Mouse (Mus musculus) forebrain, embryonic 15.5 days (tissue): ENCODE data around the gene Fads6. TPM values are rescaled to one million over a fixed set of nuclear protein-coding genes. Genes with fewer than 3 reads are reported as not detected.

Experiments used
- ATAC-seq: fragments of 200-750 bp; cut with Nextera tagmentation; replicated peaks from 2 replicates; pipeline ENCODE4 v1.8.0; 2017; ENCODE audit warnings: mild to moderate bottlenecking, moderate TSS enrichment, moderate library complexity
- H3K27ac ChIP-seq: fragments of 300-500 bp; sonication (generic); replicated peaks from 2 replicates; pipeline ENCODE4 v1.5.1; 2015; ENCODE audit warnings: mild to moderate bottlenecking, inconsistent platforms
- H3K27me3 ChIP-seq: fragments of 300-500 bp; sonication (generic); 2 replicates; pipeline ENCODE4 v1.6.1; 2015; ENCODE audit warnings: inconsistent platforms
- H3K36me3 ChIP-seq: fragments of 300-500 bp; sonication (generic); 2 replicates; pipeline ENCODE4 v1.6.1; 2015; ENCODE audit warnings: mild to moderate bottlenecking, inconsistent platforms
- H3K4me1 ChIP-seq: fragments of 300-500 bp; sonication (generic); 2 replicates; pipeline ENCODE4 v1.6.1; 2015; ENCODE audit warnings: inconsistent platforms
- H3K4me2 ChIP-seq: fragments of 300-500 bp; sonication (generic); replicated peaks from 2 replicates; pipeline ENCODE4 v1.6.1; 2015; ENCODE audit warnings: mild to moderate bottlenecking, inconsistent platforms
- H3K4me3 ChIP-seq: fragments of 300-500 bp; sonication (generic); 2 replicates; pipeline ENCODE4 v1.5.1; 2015; ENCODE audit warnings: mild to moderate bottlenecking, inconsistent platforms
- H3K9ac ChIP-seq: fragments of 300-500 bp; sonication (generic); replicated peaks from 2 replicates; pipeline ENCODE4 v1.6.1; 2015; ENCODE audit warnings: mild to moderate bottlenecking, inconsistent platforms
- H3K9me3 ChIP-seq: fragments of 300-500 bp; sonication (generic); 2 replicates; pipeline ENCODE4 v1.6.1; 2016; ENCODE audit warnings: inconsistent platforms
- WGBS: fragments of 180-500 bp; shearing (Covaris S2); methylation state at CpG from one replicate; pipeline ENCODE4 v1.1.7; 2015; ENCODE audit warnings: mixed read lengths; 5-methylcytosine and 5-hydroxymethylcytosine counted together
- polyA plus RNA-seq: library from polyadenylated mRNA; unstranded; fragments of >200 nt; fragmentation: Nextera tagmentation; extraction: Ambion mirVana; gene quantifications from 2 replicates; pipeline ENCODE4 v1.2.1, GENCODE M21; 2015

The Fads6 gene
- polyA plus RNA-seq, 1 experiment from 2014 or later = 0.37 TPM

GRCm38 (mm10) chr11:115244840-115245239, 52.6 kb downstream of the Fads6 start:
- Histone ChIP-seq H3K27me3 (peaks cover 21% of the 10 kb centered on the region), H3K4me3 (no peak overlapping the region), H3K9me3 (no peaks in the 10 kb centered on the region), H3K36me3 (no peaks in the 10 kb centered on the region), H3K4me1 (peaks cover 31% of the 10 kb centered on the region), H3K27ac (no peak overlapping the region), H3K4me2 (no peak overlapping the region), H3K9ac (no peak overlapping the region)
- 91% methylated on average over 8 of the region's 8 CpGs for WGBS
- ATAC-seq = no peak

DNA sequence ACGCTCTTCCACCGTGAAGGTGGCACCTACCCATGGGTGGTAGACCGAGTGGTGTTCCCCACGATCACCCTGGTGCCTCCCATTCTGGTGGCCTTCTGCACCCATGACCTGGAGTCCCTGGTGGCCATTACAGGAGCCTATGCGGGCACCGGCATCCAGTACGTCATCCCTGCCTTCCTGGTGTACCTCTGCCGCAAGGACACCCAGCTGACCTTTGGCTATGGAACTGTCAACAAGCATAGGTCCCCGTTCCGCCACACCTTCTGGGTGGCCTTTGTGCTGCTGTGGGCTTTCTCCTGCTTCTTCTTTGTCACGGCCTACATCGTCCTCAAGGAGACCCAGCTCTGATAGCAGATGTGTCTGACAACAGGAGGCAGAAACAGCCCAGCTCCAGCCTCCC, 53.7 kb downstream of the Fads6 start:
- 95% methylated on average over 12 of the region's 12 CpGs for WGBS
- no peak for ATAC-seq
- Histone ChIP-seq H3K9ac (no peak overlapping the region), H3K36me3 (no peaks in the 10 kb centered on the region), H3K4me2 (no peak overlapping the region), H3K4me1 (peaks cover 26% of the 10 kb centered on the region), H3K27me3 (peaks cover 11% of the 10 kb centered on the region; the same call in 1 of the 2 replicates), H3K9me3 (no peaks in the 10 kb centered on the region), H3K4me3 (no peak overlapping the region), H3K27ac (no peak overlapping the region)

DNA sequence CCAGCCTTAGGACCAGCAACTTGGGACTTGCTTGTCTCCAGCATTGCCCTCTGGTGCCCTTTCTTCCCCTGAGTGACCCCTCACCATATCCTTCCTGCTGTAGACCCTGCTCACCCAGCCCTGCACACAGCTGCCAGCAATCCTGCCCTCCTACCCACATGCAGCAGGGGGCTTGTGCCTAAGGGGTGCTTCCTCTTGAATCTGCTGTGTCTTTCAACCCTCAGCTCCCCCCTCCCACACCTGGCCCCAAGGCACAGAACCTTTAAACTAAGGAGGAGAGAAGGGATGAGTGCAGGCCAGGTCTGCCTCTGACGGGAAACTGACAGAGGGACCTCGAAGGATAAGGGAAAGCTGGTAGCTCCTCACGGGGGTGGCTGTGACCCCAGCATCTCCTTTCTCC, 54.7 kb downstream of the Fads6 start:
- Histone ChIP-seq H3K4me1 (peaks cover 21% of the 10 kb centered on the region), H3K36me3 (no peaks in the 10 kb centered on the region), H3K27ac (no peak overlapping the region), H3K4me2 (no peak overlapping the region), H3K9me3 (no peaks in the 10 kb centered on the region), H3K27me3 (0 out of 2 replicates have a peak, but pooled peaks cover under 1% of the 10 kb centered on the region), H3K4me3 (no peak overlapping the region), H3K9ac (no peak overlapping the region)
- WGBS = 84% methylated on average over 3 of the region's 3 CpGs
- no peak for ATAC-seq

DNA sequence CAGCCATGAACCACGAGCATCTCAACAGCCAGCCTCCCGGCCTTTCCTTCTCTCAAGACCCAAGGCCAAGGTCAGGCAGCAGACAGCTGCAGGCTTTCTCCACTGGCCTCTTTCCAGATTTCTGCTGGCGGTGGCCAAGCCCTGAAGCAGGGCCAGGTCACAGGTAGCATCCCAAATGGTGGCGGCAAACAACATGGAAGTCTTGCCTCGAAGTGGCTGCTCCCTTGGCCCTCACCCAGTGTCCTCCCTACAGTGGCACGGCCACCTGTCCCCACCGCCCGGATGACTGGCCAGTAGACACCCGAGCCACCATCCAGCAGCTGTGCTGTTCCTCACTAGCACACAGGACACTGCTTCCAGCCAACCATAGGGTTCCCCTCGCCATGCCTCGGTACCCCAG, 56.1 kb downstream of the Fads6 start:
- 84% methylated on average over 11 of the region's 11 CpGs for WGBS

GRCm38 (mm10) chr11:115236570-115236969, 60.9 kb downstream of the Fads6 start:
- Histone ChIP-seq H3K36me3 (no peaks in the 10 kb centered on the region), H3K4me3 (no peak overlapping the region), H3K4me2 (no peak overlapping the region), H3K9ac (no peak overlapping the region), H3K27ac (no peak overlapping the region), H3K4me1 (peaks cover 31% of the 10 kb centered on the region), H3K9me3 (no peaks in the 10 kb centered on the region), H3K27me3 (no peaks in the 10 kb centered on the region)
- ATAC-seq = no peak
- 66% methylated on average over 5 of the region's 5 CpGs for WGBS

More for the DNA sequence above, 56.1 kb downstream of the Fads6 start:
- no peak for ATAC-seq
- Histone ChIP-seq H3K9ac (no peak overlapping the region), H3K4me3 (no peak overlapping the region), H3K4me2 (no peak overlapping the region), H3K9me3 (no peaks in the 10 kb centered on the region), H3K27me3 (no peaks in the 10 kb centered on the region), H3K4me1 (peaks cover 8% of the 10 kb centered on the region), H3K36me3 (no peaks in the 10 kb centered on the region), H3K27ac (no peak overlapping the region)

GRCm38 (mm10) chr11:115234320-115235044, 63.0 kb downstream of the Fads6 start:
- no peaks in the 10 kb centered on the region for H3K9me3 ChIP-seq
- no peak for ATAC-seq
- no peak overlapping the region for H3K4me3 ChIP-seq
- no peaks in the 10 kb centered on the region for H3K36me3 ChIP-seq
- WGBS = 83% methylated on average over 15 of the region's 15 CpGs
- H3K27ac ChIP-seq = no peak overlapping the region
- H3K4me2 ChIP-seq = no peak overlapping the region
- peaks cover 40% of the 10 kb centered on the region for H3K4me1 ChIP-seq
- no peaks in the 10 kb centered on the region for H3K27me3 ChIP-seq
- no peak overlapping the region for H3K9ac ChIP-seq

- Histone ChIP-seq H3K27me3 (no peaks in the 10 kb centered on the region), H3K4me3 (no peak overlapping the region), H3K27ac (0 out of 2 replicates have a peak overlapping the region, but pooled peaks have one; percentile 14), H3K9me3 (no peaks in the 10 kb centered on the region), H3K4me2 (no peak overlapping the region), H3K36me3 (no peaks in the 10 kb centered on the region), H3K4me1 (peaks cover 43% of the 10 kb centered on the region), H3K9ac (no peak overlapping the region)
- ATAC-seq = 0 out of 2 replicates have a peak, but pooled peaks have one; percentile 10
- 50% methylated on average over 20 of the region's 20 CpGs for WGBS
Observed at GRCm38 (mm10) chr11:115233526-115234290, 63.8 kb downstream of the Fads6 start.

- no peaks in the 10 kb centered on the region for H3K9me3 ChIP-seq
- no peak overlapping the region for H3K4me2 ChIP-seq
- ATAC-seq = no peak
- WGBS = 78% methylated on average over 5 of the region's 5 CpGs
- no peaks in the 10 kb centered on the region for H3K36me3 ChIP-seq
- peak overlapping the region; percentile 81; the same call in 1 of the 2 replicates for H3K27ac ChIP-seq
- no peaks in the 10 kb centered on the region for H3K27me3 ChIP-seq
- no peak overlapping the region for H3K9ac ChIP-seq
- H3K4me1 ChIP-seq = peaks cover 50% of the 10 kb centered on the region
- no peak overlapping the region for H3K4me3 ChIP-seq
Observed at GRCm38 (mm10) chr11:115232889-115233288, 64.6 kb downstream of the Fads6 start.

- H3K4me3 ChIP-seq = no peak overlapping the region
- H3K9me3 ChIP-seq = no peaks in the 10 kb centered on the region
- peak; percentile 47 for ATAC-seq
- H3K27me3 ChIP-seq = no peaks in the 10 kb centered on the region
- H3K27ac ChIP-seq = peak overlapping the region; percentile 81
- WGBS = 25% methylated on average over 9 of the region's 9 CpGs
- H3K4me1 ChIP-seq = peaks cover 60% of the 10 kb centered on the region
- no peak overlapping the region for H3K9ac ChIP-seq
- no peak overlapping the region for H3K4me2 ChIP-seq
- H3K36me3 ChIP-seq = no peaks in the 10 kb centered on the region
Observed at GRCm38 (mm10) chr11:115231924-115232323, 65.5 kb downstream of the Fads6 start.

DNA sequence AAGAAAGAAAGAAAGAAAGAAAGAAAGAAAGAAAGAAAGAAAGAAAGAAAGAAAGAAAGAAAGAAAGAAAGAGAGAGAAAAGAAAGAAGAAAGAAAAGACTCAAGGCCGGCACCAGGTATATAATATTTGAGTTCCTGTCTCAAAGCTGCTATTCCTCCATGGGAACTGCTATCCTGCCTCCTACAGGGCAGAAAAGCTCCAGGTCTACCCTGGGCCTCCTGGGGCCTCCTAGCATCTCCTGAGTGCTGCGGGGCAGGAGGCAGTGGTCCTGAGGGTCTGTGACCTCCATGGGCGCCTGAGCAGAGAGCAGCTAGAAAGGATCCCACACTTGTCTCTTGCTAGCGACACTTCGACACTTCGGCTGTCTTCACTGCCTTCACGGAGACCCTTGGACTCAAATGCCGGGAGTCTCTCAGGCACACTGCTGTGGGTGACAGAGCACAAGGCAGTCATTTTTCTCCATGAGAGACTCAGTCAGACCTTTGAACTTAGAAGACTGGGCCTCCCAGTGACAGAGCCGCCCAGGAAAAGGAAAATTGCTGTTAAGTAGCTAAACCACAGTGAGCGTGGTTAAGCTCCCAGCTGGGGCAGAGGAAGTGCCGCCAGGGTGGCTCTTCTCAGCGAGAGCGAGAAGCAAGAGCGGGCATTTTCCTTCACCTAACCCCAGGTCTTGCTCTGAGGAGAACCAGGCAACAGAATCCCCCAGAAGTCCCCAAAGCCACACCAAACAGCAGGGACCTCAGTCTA, 66.1 kb downstream of the Fads6 start:
- Histone ChIP-seq H3K4me3 (no peak overlapping the region), H3K27me3 (no peaks in the 10 kb centered on the region), H3K27ac (peak overlapping the region; percentile 81), H3K4me1 (peaks cover 66% of the 10 kb centered on the region), H3K9ac (no peak overlapping the region), H3K4me2 (no peak overlapping the region), H3K9me3 (no peaks in the 10 kb centered on the region), H3K36me3 (no peaks in the 10 kb centered on the region)
- WGBS = 55% methylated on average over 14 of the region's 14 CpGs
- ATAC-seq = no peak
